26 mouse cellular contexts compared by ENCODE assay signal in genomic region chr3:53600140-53600539, GRCm38 (mm10). TPM values are rescaled to one million over a fixed set of nuclear protein-coding genes. Genes with fewer than 3 reads are reported as not detected.
DNase-seq lines count a peak whose midpoint lies in the region; ATAC-seq and TF ChIP-seq lines count a peak whose summit lies in the region.
"Had no signal": no experiment of that assay in that cellular context is flagged by ENCODE, and none has a peak within 500 bp of the region (broad histone marks: within the 10 kb centered on the region; RNA-seq: fewer than 3 reads in every experiment).

No protein-coding gene starts in this region.

- TF ChIP-seq CTCF in lung, embryonic 14.5 days (IDR thresholded peaks at IDR 0.05; ENCODE audit: low read depth): no peak

- H3K27ac ChIP-seq in embryonic facial prominence, embryonic 13.5 days: peak overlapping the region; percentile 51; the same call in 1 of the 2 replicates
- no peak overlapping the region; the same call in 1 of the 2 replicates for H3K27ac ChIP-seq in embryonic facial prominence, embryonic 10.5 days (replicated peaks)
- no peak overlapping the region for H3K27ac ChIP-seq in kidney, embryonic 15.5 days
- H3K27ac ChIP-seq in lung, embryonic 14.5 days (ENCODE audit: low read depth): peak overlapping the region; percentile 42; the same call in 1 of the 2 replicates
- H3K27ac ChIP-seq: embryonic facial prominence, embryonic 12.5 days; forebrain, embryonic 12.5 days; forebrain, embryonic 15.5 days; hindbrain, embryonic 10.5 days; hindbrain, embryonic 13.5 days had no signal

- H3K9ac ChIP-seq in embryonic facial prominence, embryonic 13.5 days: no peak overlapping the region
- H3K9ac ChIP-seq in kidney, embryonic 15.5 days: no peak overlapping the region
- H3K9ac ChIP-seq in lung, embryonic 14.5 days: no peak overlapping the region
- H3K9ac ChIP-seq: embryonic facial prominence, embryonic 12.5 days; forebrain, embryonic 12.5 days; forebrain, embryonic 15.5 days; hindbrain, embryonic 13.5 days had no signal

- H3K4me2 ChIP-seq in embryonic facial prominence, embryonic 13.5 days: no peak overlapping the region
- no peak overlapping the region for H3K4me2 ChIP-seq in kidney, embryonic 15.5 days
- H3K4me2 ChIP-seq in lung, embryonic 14.5 days: no peak overlapping the region
- H3K4me2 ChIP-seq: embryonic facial prominence, embryonic 12.5 days; forebrain, embryonic 12.5 days; forebrain, embryonic 15.5 days; heart, embryonic 11.5 days; hindbrain, embryonic 13.5 days had no signal

- no peak for DNase-seq in embryonic facial prominence, embryonic 10.5 days (ENCODE audit: low spot score)
- DNase-seq in kidney, postnatal 14 days: no peak
- no peak for DNase-seq in lung, embryonic 14.5 days
- no peak for DNase-seq in lung, postnatal 10 days
- DNase-seq in frontal cortex, postnatal 25 days (ENCODE audit: low spot score in 2 of 2): no peak
- DNase-seq: adrenal gland, adult 8-10 months; adrenal gland, postnatal 25 days; cerebellum, adult 11-12 months; cerebellum, adult 8-10 months; cerebellum, postnatal 10 days; cerebellum, postnatal 36 days; embryo, embryonic 11 days; gastrocnemius, postnatal 10 days; gastrocnemius, postnatal 36 days; heart, postnatal 36 days had no signal

- WGBS in embryonic facial prominence, embryonic 13.5 days: 33% methylated on average over 4 of the region's 4 CpGs
- WGBS in embryonic facial prominence, embryonic 10.5 days: 48% methylated on average over 4 of the region's 4 CpGs
- WGBS in kidney, embryonic 15.5 days: 19% methylated on average over 4 of the region's 4 CpGs
- WGBS in lung, embryonic 14.5 days: 40% methylated on average over 4 of the region's 4 CpGs

- H3K4me3 ChIP-seq in embryonic facial prominence, embryonic 13.5 days: no peak overlapping the region
- no peak overlapping the region for H3K4me3 ChIP-seq in embryonic facial prominence, embryonic 10.5 days
- H3K4me3 ChIP-seq in kidney, embryonic 15.5 days (replicated peaks): no peak overlapping the region
- no peak overlapping the region for H3K4me3 ChIP-seq in lung, embryonic 14.5 days (ENCODE audit: low read depth, low read length)
- H3K4me3 ChIP-seq: embryonic facial prominence, embryonic 12.5 days; erythroblast, embryonic 14.5 days; forebrain, embryonic 12.5 days; forebrain, embryonic 15.5 days; hindbrain, embryonic 10.5 days; hindbrain, embryonic 13.5 days had no signal

- H3K9me3 ChIP-seq in embryonic facial prominence, embryonic 13.5 days: peaks cover 1% of the 10 kb centered on the region; the same call in 1 of the 2 replicates
- H3K9me3 ChIP-seq in embryonic facial prominence, embryonic 10.5 days: no peaks in the 10 kb centered on the region
- no peaks in the 10 kb centered on the region for H3K9me3 ChIP-seq in kidney, embryonic 15.5 days (replicated peaks)
- H3K9me3 ChIP-seq in lung, embryonic 14.5 days (ENCODE audit: low read depth, low read length): no peaks in the 10 kb centered on the region
- H3K9me3 ChIP-seq: forebrain, embryonic 12.5 days; forebrain, embryonic 15.5 days had no signal

- peaks cover 24% of the 10 kb centered on the region for H3K4me1 ChIP-seq in embryonic facial prominence, embryonic 13.5 days
- H3K4me1 ChIP-seq in embryonic facial prominence, embryonic 10.5 days: peaks cover 37% of the 10 kb centered on the region
- H3K4me1 ChIP-seq in kidney, embryonic 15.5 days: peaks cover 37% of the 10 kb centered on the region
- H3K4me1 ChIP-seq in lung, embryonic 14.5 days (ENCODE audit: insufficient read depth): peaks cover 10% of the 10 kb centered on the region
- H3K4me1 ChIP-seq: forebrain, embryonic 15.5 days; hindbrain, embryonic 13.5 days had no signal

- H3K36me3 ChIP-seq in embryonic facial prominence, embryonic 13.5 days: peaks cover under 1% of the 10 kb centered on the region; the same call in 1 of the 2 replicates
- no peaks in the 10 kb centered on the region; the same call in 1 of the 2 replicates for H3K36me3 ChIP-seq in embryonic facial prominence, embryonic 10.5 days (replicated peaks)
- H3K36me3 ChIP-seq in kidney, embryonic 15.5 days: peaks cover 1% of the 10 kb centered on the region; the same call in 1 of the 2 replicates
- H3K36me3 ChIP-seq in lung, embryonic 14.5 days (ENCODE audit: insufficient read depth): no peaks in the 10 kb centered on the region
- H3K36me3 ChIP-seq: embryonic facial prominence, embryonic 12.5 days; forebrain, embryonic 12.5 days; forebrain, embryonic 15.5 days; hindbrain, embryonic 10.5 days; hindbrain, embryonic 13.5 days had no signal

- H3K27me3 ChIP-seq in embryonic facial prominence, embryonic 13.5 days: no peaks in the 10 kb centered on the region
- no peaks in the 10 kb centered on the region for H3K27me3 ChIP-seq in embryonic facial prominence, embryonic 10.5 days (replicated peaks; ENCODE audit: low read depth, poor library complexity, severe bottlenecking)
- no peaks in the 10 kb centered on the region for H3K27me3 ChIP-seq in kidney, embryonic 15.5 days
- H3K27me3 ChIP-seq in lung, embryonic 14.5 days (ENCODE audit: insufficient read depth, low read length): no peaks in the 10 kb centered on the region
- H3K27me3 ChIP-seq: embryonic facial prominence, embryonic 12.5 days; forebrain, embryonic 12.5 days; forebrain, embryonic 15.5 days; hindbrain, embryonic 13.5 days had no signal

- ATAC-seq in embryonic facial prominence, embryonic 13.5 days (ENCODE audit: insufficient number of reproducible peaks, insufficient read depth, low FRiP score, low TSS enrichment, low read depth): no peak
- peak; percentile 83 for ATAC-seq in kidney, embryonic 15.5 days (replicated peaks; ENCODE audit: low FRiP score)
- ATAC-seq in lung, embryonic 14.5 days (ENCODE audit: insufficient read depth): no peak
- ATAC-seq: activated CD4-positive, CD25-positive, alpha-beta regulatory T cell, adult 4 months; forebrain, embryonic 15.5 days; hindbrain, embryonic 16.5 days had no signal

RNA-seq across cellular contexts. Expression of gene Frem2, which starts 57.0 kb away (rescaled TPM):
- polyA plus RNA-seq in embryonic facial prominence, embryonic 13.5 days (2015; fragmentation: Nextera tagmentation; extraction: Ambion mirVana): 4.8 and 5.7 TPM in 2 replicates
- 7.8 and 10.8 TPM in 2 replicates for polyA plus RNA-seq in embryonic facial prominence, embryonic 10.5 days (2016; fragmentation: Nextera tagmentation; extraction: Ambion mirVana)
- 14.2 and 15.9 TPM in 2 replicates for polyA plus RNA-seq in kidney, embryonic 15.5 days (2015; fragmentation: Nextera tagmentation; extraction: Ambion mirVana)
- 20.4 and 21.5 TPM in 2 replicates for polyA plus RNA-seq in lung, embryonic 14.5 days (2014; fragmentation: Nextera tagmentation; extraction: Ambion mirVana)
- polyA plus RNA-seq: activated CD4-positive, CD25-positive, alpha-beta regulatory T cell, adult 4 months had no signal

Comparison
In these comparisons a context has a peak if more than half of its experiments do, and no peak if none do; other contexts are left out.
1. H3K27ac ChIP-seq: peak in embryonic facial prominence, embryonic 13.5 days (single experiment) and lung, embryonic 14.5 days (single experiment); none in embryonic facial prominence, embryonic 10.5 days (single experiment) and kidney, embryonic 15.5 days (single experiment).